Mouse (Mus musculus) layer of hippocampus, adult 6 months (tissue): ENCODE data around the gene Scg2. TPM values are rescaled to one million over a fixed set of nuclear protein-coding genes. Genes with fewer than 3 reads are reported as not detected.

Experiments used
- long read RNA-seq, 2 experiments: library from polyadenylated mRNA; unstranded; transcript quantifications; one replicate each; pipeline ENCODE4 v2.0.0; 2019 to 2020
- polyA plus RNA-seq: library from polyadenylated mRNA; unstranded; fragments of <200 nt; fragmentation: Nextera tagmentation; gene quantifications from 2 replicates; pipeline ENCODE4 v1.2.3, GENCODE M21; 2021

Scg2 gene
- polyA plus RNA-seq, result 146 and 153 TPM in 2 replicates
- long read RNA-seq, experiment 1, transcript Scg2-202 (3 exons, 2,317 nt), result minor isoform, 75 of 389 reads
- long read RNA-seq, experiment 1, transcript Scg2-201 (2 exons, 2,515 nt), result major isoform, 265 of 389 reads
- long read RNA-seq, experiment 1, partial matches to known transcripts, result 39 of 389 reads
- long read RNA-seq, experiment 1, other reads (novel, unspliced or antisense), result 10 of 389 reads
- long read RNA-seq, experiment 2, transcript Scg2-201 (2 exons, 2,515 nt), result major isoform, 1,297 of 2,237 reads
- long read RNA-seq, experiment 2, transcript Scg2-202 (3 exons, 2,317 nt), result minor isoform, 865 of 2,237 reads
- long read RNA-seq, experiment 2, partial matches to known transcripts, result 54 of 2,237 reads
- long read RNA-seq, experiment 2, other reads (novel, unspliced or antisense), result 21 of 2,237 reads

GRCm38 (mm10) chr1:79439609-79440308 lies at the start of gene Scg2:
Gene Scg2, minus strand, starts transcription at chr1:79440120.

Other genes with a start within 250 kb of the Scg2 start
- 0.51 and 0.75 TPM in 2 replicates for gene Ap1s3, start 231.9 kb upstream of the Scg2 start, polyA plus RNA-seq